Mouse (Mus musculus): ENCODE data around the gene Tshz2.

GRCm38 (mm10) chr2:169821021-169821441 lies 188.2 kb downstream of the Tshz2 start:
- TF ChIP-seq CTCF (IDR thresholded peaks at IDR 0.05; ENCODE audit: control insufficient read depth, insufficient read depth, insufficient replicate concordance, low read depth, low read length) (no peak), POLR2A (IDR thresholded peaks at IDR 0.05; ENCODE audit: control insufficient read depth, low read depth, low read length) (no peak)
